In the genomic region with DNA sequence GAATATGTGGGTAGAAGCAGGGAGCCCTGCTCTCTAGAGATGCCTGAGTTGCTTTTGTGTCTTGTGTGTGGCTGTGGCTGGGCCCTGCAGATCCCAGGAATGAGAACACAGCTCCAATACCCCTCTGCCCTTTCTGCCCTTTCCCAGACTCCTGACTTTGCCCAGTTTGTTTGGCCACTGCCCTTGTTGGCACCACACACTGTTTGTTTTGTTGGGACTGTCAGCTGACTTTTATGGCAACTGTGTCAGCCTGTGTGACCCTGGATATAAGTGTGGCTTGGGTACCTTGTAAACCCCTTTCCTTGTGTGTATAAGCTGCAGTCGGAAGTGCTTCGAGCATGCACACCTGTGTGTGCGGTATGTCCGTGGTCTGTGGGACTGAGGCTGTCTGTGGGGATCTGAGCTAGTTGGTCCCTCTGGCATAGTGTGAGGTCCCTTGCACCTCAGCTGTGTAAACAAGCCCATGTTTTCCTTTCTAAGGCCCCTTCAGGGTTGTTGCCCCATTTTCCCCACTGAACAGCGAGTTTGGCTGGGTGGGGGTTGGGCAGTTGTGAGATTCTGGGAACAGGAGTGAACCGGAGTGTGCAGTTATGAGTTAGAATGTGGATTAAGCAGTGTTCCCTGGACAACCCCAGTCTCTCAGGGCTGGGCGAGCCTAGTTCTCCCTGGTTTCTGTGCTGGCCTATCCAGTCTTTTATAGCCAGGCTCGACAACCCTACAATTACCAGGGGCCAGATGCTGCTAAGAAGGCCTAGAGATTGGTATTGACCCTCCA, we compare ENCODE assay signal across 14 mouse cellular contexts. TPM values are rescaled to one million over a fixed set of nuclear protein-coding genes. Genes with fewer than 3 reads are reported as not detected.
A peak's percentile ranks its signal among the peaks of the same experiment; 100 is the strongest.
DNase-seq lines count a peak whose midpoint lies in the region; ATAC-seq and TF ChIP-seq lines count a peak whose summit lies in the region.
"Had no signal": no experiment of that assay in that cellular context is flagged by ENCODE, and none has a peak within 500 bp of the region (broad histone marks: within the 10 kb centered on the region; RNA-seq: fewer than 3 reads in every experiment).

No protein-coding gene starts in this region.

- H3K4me3 ChIP-seq in hindbrain, postnatal 0 days (ENCODE audit: low read length) = no peak overlapping the region
- no peak overlapping the region for H3K4me3 ChIP-seq in hindbrain, embryonic 10.5 days
- H3K4me3 ChIP-seq in midbrain, embryonic 13.5 days (replicated peaks) = no peak overlapping the region
- H3K4me3 ChIP-seq in midbrain, postnatal 0 days (ENCODE audit: low read depth, low read length) = no peak overlapping the region
- H3K4me3 ChIP-seq in kidney, embryonic 16.5 days (ENCODE audit: low read length) = no peak overlapping the region
- H3K4me3 ChIP-seq in lung, postnatal 0 days (ENCODE audit: low read depth, low read length) = no peak overlapping the region

- WGBS in hindbrain, postnatal 0 days = 75% methylated on average over 8 of the region's 8 CpGs
- 66% methylated on average over 8 of the region's 8 CpGs for WGBS in hindbrain, embryonic 10.5 days
- 79% methylated on average over 8 of the region's 8 CpGs for WGBS in midbrain, embryonic 13.5 days
- WGBS in midbrain, postnatal 0 days = 81% methylated on average over 8 of the region's 8 CpGs
- 46% methylated on average over 8 of the region's 8 CpGs for WGBS in kidney, embryonic 16.5 days
- WGBS in lung, postnatal 0 days = 48% methylated on average over 8 of the region's 8 CpGs

- no peaks in the 10 kb centered on the region for H3K36me3 ChIP-seq in hindbrain, postnatal 0 days (ENCODE audit: insufficient read depth, low read length)
- H3K36me3 ChIP-seq in hindbrain, embryonic 10.5 days = no peaks in the 10 kb centered on the region
- H3K36me3 ChIP-seq in midbrain, embryonic 13.5 days = no peaks in the 10 kb centered on the region
- no peaks in the 10 kb centered on the region for H3K36me3 ChIP-seq in midbrain, postnatal 0 days (ENCODE audit: insufficient read depth, low read length)
- H3K36me3 ChIP-seq in kidney, embryonic 16.5 days (ENCODE audit: insufficient read depth, low read length) = no peaks in the 10 kb centered on the region
- no peaks in the 10 kb centered on the region for H3K36me3 ChIP-seq in lung, postnatal 0 days (ENCODE audit: insufficient read depth, low read length)

- no peak overlapping the region for H3K9ac ChIP-seq in hindbrain, postnatal 0 days (replicated peaks; ENCODE audit: low read length)
- 0 out of 2 replicates have a peak overlapping the region, but pooled peaks have one; percentile 10 for H3K9ac ChIP-seq in midbrain, embryonic 13.5 days (replicated peaks)
- H3K9ac ChIP-seq in midbrain, postnatal 0 days (replicated peaks; ENCODE audit: low read length, poor library complexity, severe bottlenecking) = no peak overlapping the region
- 0 out of 2 replicates have a peak overlapping the region, but pooled peaks have one; percentile 9 for H3K9ac ChIP-seq in kidney, embryonic 16.5 days (replicated peaks; ENCODE audit: low read length)
- H3K9ac ChIP-seq in lung, postnatal 0 days (replicated peaks; ENCODE audit: low read depth) = no peak overlapping the region

- H3K27me3 ChIP-seq in hindbrain, postnatal 0 days (ENCODE audit: insufficient read depth, low read length) = no peaks in the 10 kb centered on the region
- peaks cover 12% of the 10 kb centered on the region; the same call in 1 of the 2 replicates for H3K27me3 ChIP-seq in hindbrain, embryonic 10.5 days (ENCODE audit: insufficient read depth, poor library complexity, severe bottlenecking)
- peaks cover 4% of the 10 kb centered on the region; the same call in 1 of the 2 replicates for H3K27me3 ChIP-seq in midbrain, embryonic 13.5 days
- H3K27me3 ChIP-seq in midbrain, postnatal 0 days (ENCODE audit: insufficient read depth, low read length) = no peaks in the 10 kb centered on the region
- H3K27me3 ChIP-seq in kidney, embryonic 16.5 days (ENCODE audit: insufficient read depth, low read length) = no peaks in the 10 kb centered on the region
- no peaks in the 10 kb centered on the region for H3K27me3 ChIP-seq in lung, postnatal 0 days (replicated peaks; ENCODE audit: insufficient read depth, low read length)

- DNase-seq in hindbrain, postnatal 0 days (ENCODE audit: low spot score) = no peak
- no peak for DNase-seq in hindbrain, embryonic 10.5 days (ENCODE audit: low spot score)
- DNase-seq in midbrain, postnatal 0 days (ENCODE audit: low spot score) = no peak
- no peak for DNase-seq in lung, postnatal 0 days (ENCODE audit: low spot score)
- no peak for DNase-seq in left cerebral cortex, adult 8-10 months (ENCODE audit: low spot score in 2 of 2)
- DNase-seq: heart, postnatal 4 days; midbrain, embryonic 14.5 days; right cerebral cortex, postnatal 14 days had no signal

- no peak for ATAC-seq in hindbrain, postnatal 0 days
- ATAC-seq in midbrain, embryonic 13.5 days = no peak
- no peak for ATAC-seq in midbrain, postnatal 0 days (ENCODE audit: low FRiP score)
- ATAC-seq in kidney, embryonic 16.5 days (ENCODE audit: low FRiP score, low TSS enrichment) = peak; percentile 28
- peak; percentile 29 for ATAC-seq in lung, postnatal 0 days
- ATAC-seq in erythroblast, adult 5-6 weeks (replicated peaks; ENCODE audit: low FRiP score, poor library complexity, severe bottlenecking) = no peak
- ATAC-seq: activated CD4-positive, CD25-positive, alpha-beta regulatory T cell, adult 4 months had no signal

- no peak for TF ChIP-seq EP300 in lung, postnatal 0 days (IDR thresholded peaks at IDR 0.05)

- H3K27ac ChIP-seq in hindbrain, postnatal 0 days = peak overlapping the region; percentile 26; the same call in 1 of the 2 replicates
- H3K27ac ChIP-seq in hindbrain, embryonic 10.5 days = no peak overlapping the region
- no peak overlapping the region for H3K27ac ChIP-seq in midbrain, embryonic 13.5 days
- H3K27ac ChIP-seq in midbrain, postnatal 0 days (ENCODE audit: low read depth, low read length) = no peak overlapping the region
- H3K27ac ChIP-seq in kidney, embryonic 16.5 days (ENCODE audit: low read length) = peak overlapping the region; percentile 28; the same call in 1 of the 2 replicates
- H3K27ac ChIP-seq in lung, postnatal 0 days (ENCODE audit: low read length) = peak overlapping the region; percentile 27; the same call in 1 of the 2 replicates

- H3K4me1 ChIP-seq in hindbrain, postnatal 0 days (ENCODE audit: insufficient read depth, low read length) = no peaks in the 10 kb centered on the region
- H3K4me1 ChIP-seq in hindbrain, embryonic 10.5 days (replicated peaks) = peaks cover 27% of the 10 kb centered on the region
- H3K4me1 ChIP-seq in midbrain, embryonic 13.5 days (replicated peaks) = no peaks in the 10 kb centered on the region
- H3K4me1 ChIP-seq in midbrain, postnatal 0 days (ENCODE audit: insufficient read depth, low read length) = no peaks in the 10 kb centered on the region
- H3K4me1 ChIP-seq in kidney, embryonic 16.5 days (ENCODE audit: insufficient read depth, low read length) = peaks cover 12% of the 10 kb centered on the region
- H3K4me1 ChIP-seq in lung, postnatal 0 days (ENCODE audit: insufficient read depth, low read depth, low read length) = peaks cover 2% of the 10 kb centered on the region; the same call in 1 of the 2 replicates

- no peak for TF ChIP-seq CTCF in hindbrain, postnatal 0 days (IDR thresholded peaks at IDR 0.05; ENCODE audit: low read depth)
- TF ChIP-seq CTCF in midbrain, postnatal 0 days (IDR thresholded peaks at IDR 0.05) = no peak
- TF ChIP-seq CTCF in lung, postnatal 0 days (IDR thresholded peaks at IDR 0.05) = no peak

- H3K9me3 ChIP-seq in hindbrain, postnatal 0 days (ENCODE audit: low read length) = no peaks in the 10 kb centered on the region
- H3K9me3 ChIP-seq in hindbrain, embryonic 10.5 days = no peaks in the 10 kb centered on the region
- H3K9me3 ChIP-seq in midbrain, embryonic 13.5 days = no peaks in the 10 kb centered on the region
- no peaks in the 10 kb centered on the region for H3K9me3 ChIP-seq in midbrain, postnatal 0 days (ENCODE audit: low read length)
- no peaks in the 10 kb centered on the region for H3K9me3 ChIP-seq in kidney, embryonic 16.5 days (ENCODE audit: low read length)
- no peaks in the 10 kb centered on the region for H3K9me3 ChIP-seq in lung, postnatal 0 days (ENCODE audit: low read length)

- H3K4me2 ChIP-seq in hindbrain, postnatal 0 days (ENCODE audit: low read depth, low read length) = no peak overlapping the region
- H3K4me2 ChIP-seq in midbrain, embryonic 13.5 days (replicated peaks) = no peak overlapping the region
- H3K4me2 ChIP-seq in midbrain, postnatal 0 days (ENCODE audit: low read depth, low read length, poor library complexity, severe bottlenecking) = no peak overlapping the region
- no peak overlapping the region for H3K4me2 ChIP-seq in kidney, embryonic 16.5 days (replicated peaks; ENCODE audit: low read depth, low read length)
- H3K4me2 ChIP-seq in lung, postnatal 0 days (replicated peaks; ENCODE audit: low read depth, low read length) = no peak overlapping the region

RNA-seq across cellular contexts. Expression of a gene that starts 17.0 kb away (rescaled TPM):
- 107 and 171 TPM in 2 replicates for total RNA-seq in hindbrain, postnatal 0 days (2014; rRNA removed)
- 57.0 and 61.4 TPM in 2 replicates for polyA plus RNA-seq in hindbrain, postnatal 0 days (2015; fragmentation: Nextera tagmentation; extraction: Ambion mirVana)
- polyA plus RNA-seq in hindbrain, embryonic 10.5 days (2016; fragmentation: Nextera tagmentation; extraction: Ambion mirVana) = 5.9 and 10.7 TPM in 2 replicates
- polyA plus RNA-seq in midbrain, embryonic 13.5 days (2015; fragmentation: Nextera tagmentation; extraction: Ambion mirVana) = 21.8 and 22.5 TPM in 2 replicates
- total RNA-seq in midbrain, postnatal 0 days (2014; rRNA removed) = 93.5 and 115 TPM in 2 replicates
- 52.3 and 58.4 TPM in 2 replicates for polyA plus RNA-seq in midbrain, postnatal 0 days (2015; fragmentation: Nextera tagmentation; extraction: Ambion mirVana)
- polyA plus RNA-seq in kidney, embryonic 16.5 days (2015; fragmentation: Nextera tagmentation; extraction: Ambion mirVana) = 11.5 and 11.8 TPM in 2 replicates
- polyA plus RNA-seq in lung, postnatal 0 days (2015; fragmentation: Nextera tagmentation; extraction: Ambion mirVana) = 4.4 and 6.7 TPM in 2 replicates
- total RNA-seq in erythroblast, adult 5-6 weeks (2015; ENCODE audit: low replicate concordance) = not detected in 2 replicates
- total RNA-seq in erythroblast, adult 5-6 weeks (2017; ENCODE audit: low replicate concordance) = not detected in 2 replicates
- total RNA-seq in left cerebral cortex, adult 8-10 months (2022) = 10 to 100 TPM; 50.1 to 61.2 (median 55.3) TPM
- total RNA-seq: gastrocnemius, adult 18-20 months had no signal
- polyA plus RNA-seq: activated CD4-positive, CD25-positive, alpha-beta regulatory T cell, adult 4 months had no signal

RNA-seq across cellular contexts. Expression of a gene that starts 24.8 kb away (rescaled TPM):
- total RNA-seq in hindbrain, postnatal 0 days (2014; rRNA removed) = 3.9 and 5.9 TPM in 2 replicates
- 7.4 and 10.9 TPM in 2 replicates for polyA plus RNA-seq in hindbrain, postnatal 0 days (2015; fragmentation: Nextera tagmentation; extraction: Ambion mirVana)
- polyA plus RNA-seq in hindbrain, embryonic 10.5 days (2016; fragmentation: Nextera tagmentation; extraction: Ambion mirVana) = 16.5 and 17.7 TPM in 2 replicates
- 9.7 and 10.7 TPM in 2 replicates for polyA plus RNA-seq in midbrain, embryonic 13.5 days (2015; fragmentation: Nextera tagmentation; extraction: Ambion mirVana)
- total RNA-seq in midbrain, postnatal 0 days (2014; rRNA removed) = 6.6 and 7.1 TPM in 2 replicates
- polyA plus RNA-seq in midbrain, postnatal 0 days (2015; fragmentation: Nextera tagmentation; extraction: Ambion mirVana) = 8.9 and 9.4 TPM in 2 replicates
- 81.9 and 86.7 TPM in 2 replicates for polyA plus RNA-seq in kidney, embryonic 16.5 days (2015; fragmentation: Nextera tagmentation; extraction: Ambion mirVana)
- polyA plus RNA-seq in lung, postnatal 0 days (2015; fragmentation: Nextera tagmentation; extraction: Ambion mirVana) = 174 and 188 TPM in 2 replicates
- not detected in 2 replicates for total RNA-seq in erythroblast, adult 5-6 weeks (2015; ENCODE audit: low replicate concordance)
- total RNA-seq in erythroblast, adult 5-6 weeks (2017; ENCODE audit: low replicate concordance) = not detected in 2 replicates
- 1 to 10 TPM; 5.6 to 8.8 (median 6.8) TPM for total RNA-seq in left cerebral cortex, adult 8-10 months (2022)
- total RNA-seq: MEL had no signal
- polyA plus RNA-seq: activated CD4-positive, CD25-positive, alpha-beta regulatory T cell, adult 4 months had no signal

RNA-seq across cellular contexts. Expression of a gene that starts 32.1 kb away (rescaled TPM):
- total RNA-seq in hindbrain, postnatal 0 days (2014; rRNA removed) = 7.6 and 9.6 TPM in 2 replicates
- 3.5 and 4.2 TPM in 2 replicates for polyA plus RNA-seq in hindbrain, postnatal 0 days (2015; fragmentation: Nextera tagmentation; extraction: Ambion mirVana)
- 22.4 and 23.2 TPM in 2 replicates for polyA plus RNA-seq in hindbrain, embryonic 10.5 days (2016; fragmentation: Nextera tagmentation; extraction: Ambion mirVana)
- polyA plus RNA-seq in midbrain, embryonic 13.5 days (2015; fragmentation: Nextera tagmentation; extraction: Ambion mirVana) = 8.8 and 11.4 TPM in 2 replicates
- total RNA-seq in midbrain, postnatal 0 days (2014; rRNA removed) = 3.0 and 7.9 TPM in 2 replicates
- polyA plus RNA-seq in midbrain, postnatal 0 days (2015; fragmentation: Nextera tagmentation; extraction: Ambion mirVana) = 2.5 and 3.5 TPM in 2 replicates
- polyA plus RNA-seq in kidney, embryonic 16.5 days (2015; fragmentation: Nextera tagmentation; extraction: Ambion mirVana) = 29.2 and 31.3 TPM in 2 replicates
- 9.7 and 10.3 TPM in 2 replicates for polyA plus RNA-seq in lung, postnatal 0 days (2015; fragmentation: Nextera tagmentation; extraction: Ambion mirVana)
- not detected in 2 replicates for total RNA-seq in erythroblast, adult 5-6 weeks (2015; ENCODE audit: low replicate concordance)
- not detected in 2 replicates for total RNA-seq in erythroblast, adult 5-6 weeks (2017; ENCODE audit: low replicate concordance)
- total RNA-seq in left cerebral cortex, adult 8-10 months (2022) = under 1 TPM in 3 of 4 experiments, not detected in 1; 0.22 to 0.46 (median 0.30) TPM
- total RNA-seq: gastrocnemius, adult 18-20 months had no signal

RNA-seq across cellular contexts. Expression of a gene that starts 35.4 kb away (rescaled TPM):
- 30.1 and 30.8 TPM in 2 replicates for total RNA-seq in hindbrain, postnatal 0 days (2014; rRNA removed)
- 47.2 and 49.1 TPM in 2 replicates for polyA plus RNA-seq in hindbrain, postnatal 0 days (2015; fragmentation: Nextera tagmentation; extraction: Ambion mirVana)
- 34.4 and 36.8 TPM in 2 replicates for polyA plus RNA-seq in hindbrain, embryonic 10.5 days (2016; fragmentation: Nextera tagmentation; extraction: Ambion mirVana)
- polyA plus RNA-seq in midbrain, embryonic 13.5 days (2015; fragmentation: Nextera tagmentation; extraction: Ambion mirVana) = 31.8 and 37.5 TPM in 2 replicates
- total RNA-seq in midbrain, postnatal 0 days (2014; rRNA removed) = 22.8 and 32.0 TPM in 2 replicates
- 42.4 and 48.7 TPM in 2 replicates for polyA plus RNA-seq in midbrain, postnatal 0 days (2015; fragmentation: Nextera tagmentation; extraction: Ambion mirVana)
- 58.8 and 64.3 TPM in 2 replicates for polyA plus RNA-seq in kidney, embryonic 16.5 days (2015; fragmentation: Nextera tagmentation; extraction: Ambion mirVana)
- 95.7 and 96.4 TPM in 2 replicates for polyA plus RNA-seq in lung, postnatal 0 days (2015; fragmentation: Nextera tagmentation; extraction: Ambion mirVana)
- 8.8 and 12.9 TPM in 2 replicates for total RNA-seq in erythroblast, adult 5-6 weeks (2015; ENCODE audit: low replicate concordance)
- 10.9 and 11.5 TPM in 2 replicates for total RNA-seq in erythroblast, adult 5-6 weeks (2017; ENCODE audit: low replicate concordance)
- total RNA-seq in left cerebral cortex, adult 8-10 months (2022) = 10 to 100 TPM; 38.0 to 48.9 (median 45.5) TPM

RNA-seq across cellular contexts. Expression of a gene that starts 44.1 kb away (rescaled TPM):
- total RNA-seq in hindbrain, postnatal 0 days (2014; rRNA removed) = 94.4 and 107 TPM in 2 replicates
- 67.6 and 73.2 TPM in 2 replicates for polyA plus RNA-seq in hindbrain, postnatal 0 days (2015; fragmentation: Nextera tagmentation; extraction: Ambion mirVana)
- polyA plus RNA-seq in hindbrain, embryonic 10.5 days (2016; fragmentation: Nextera tagmentation; extraction: Ambion mirVana) = 36.4 and 38.1 TPM in 2 replicates
- 28.2 and 34.2 TPM in 2 replicates for polyA plus RNA-seq in midbrain, embryonic 13.5 days (2015; fragmentation: Nextera tagmentation; extraction: Ambion mirVana)
- 63.4 and 88.8 TPM in 2 replicates for total RNA-seq in midbrain, postnatal 0 days (2014; rRNA removed)
- 73.6 and 79.4 TPM in 2 replicates for polyA plus RNA-seq in midbrain, postnatal 0 days (2015; fragmentation: Nextera tagmentation; extraction: Ambion mirVana)
- 107 and 108 TPM in 2 replicates for polyA plus RNA-seq in kidney, embryonic 16.5 days (2015; fragmentation: Nextera tagmentation; extraction: Ambion mirVana)
- polyA plus RNA-seq in lung, postnatal 0 days (2015; fragmentation: Nextera tagmentation; extraction: Ambion mirVana) = 133 and 177 TPM in 2 replicates
- 25.3 and 34.2 TPM in 2 replicates for total RNA-seq in erythroblast, adult 5-6 weeks (2015; ENCODE audit: low replicate concordance)
- 5.0 and 14.1 TPM in 2 replicates for total RNA-seq in erythroblast, adult 5-6 weeks (2017; ENCODE audit: low replicate concordance)
- 100 to 1,000 TPM; 104 to 122 (median 108) TPM for total RNA-seq in left cerebral cortex, adult 8-10 months (2022)

Comparison
In these comparisons a context has a peak if more than half of its experiments do, and no peak if none do; other contexts are left out.
1. H3K27ac ChIP-seq: peak in hindbrain, postnatal 0 days (single experiment), kidney, embryonic 16.5 days (single experiment) and lung, postnatal 0 days (single experiment); none in hindbrain, embryonic 10.5 days (single experiment), midbrain, embryonic 13.5 days (single experiment) and midbrain, postnatal 0 days (single experiment).
2. H3K9ac ChIP-seq: peak in midbrain, embryonic 13.5 days (single experiment) and kidney, embryonic 16.5 days (single experiment); none in hindbrain, postnatal 0 days (single experiment), midbrain, postnatal 0 days (single experiment) and lung, postnatal 0 days (single experiment).
3. ATAC-seq: peak in kidney, embryonic 16.5 days (single experiment) and lung, postnatal 0 days (single experiment); none in hindbrain, postnatal 0 days (single experiment), midbrain, embryonic 13.5 days (single experiment), midbrain, postnatal 0 days (single experiment) and erythroblast, adult 5-6 weeks (single experiment).